Mouse (Mus musculus) embryonic facial prominence, embryonic 15.5 days (tissue): ENCODE results near the gene Dcaf7. TPM values are rescaled to one million over a fixed set of nuclear protein-coding genes. Genes with fewer than 3 reads are reported as not detected.

Experiments
- ATAC-seq: fragments of 200-750 bp; cut with Nextera tagmentation; 2 replicates; pipeline ENCODE4 v1.8.0; 2017; ENCODE audit warnings: low read depth, moderate TSS enrichment; ENCODE audit not compliant: insufficient number of reproducible peaks, low FRiP score, low TSS enrichment
- H3K27ac ChIP-seq: fragments of 300-500 bp; sonication (generic); replicated peaks from 2 replicates; pipeline ENCODE4 v1.5.1; 2015; ENCODE audit warnings: mild to moderate bottlenecking, inconsistent platforms
- H3K27me3 ChIP-seq: fragments of 300-500 bp; sonication (generic); 2 replicates; pipeline ENCODE4 v1.6.1; 2015; ENCODE audit warnings: inconsistent platforms
- H3K36me3 ChIP-seq: fragments of 300-500 bp; sonication (generic); 2 replicates; pipeline ENCODE4 v1.6.1; 2015; ENCODE audit warnings: mild to moderate bottlenecking, inconsistent platforms
- H3K4me1 ChIP-seq: fragments of 300-500 bp; sonication (generic); 2 replicates; pipeline ENCODE4 v1.6.1; 2015; ENCODE audit warnings: inconsistent platforms
- H3K4me2 ChIP-seq: fragments of 300-500 bp; sonication (generic); replicated peaks from 2 replicates; pipeline ENCODE4 v1.6.1; 2015; ENCODE audit warnings: mild to moderate bottlenecking, inconsistent platforms
- H3K4me3 ChIP-seq: fragments of 300-500 bp; sonication (generic); replicated peaks from 2 replicates; pipeline ENCODE4 v1.5.1; 2015; ENCODE audit warnings: mild to moderate bottlenecking, inconsistent platforms
- H3K9ac ChIP-seq: fragments of 300-500 bp; sonication (generic); 2 replicates; pipeline ENCODE4 v1.6.1; 2015; ENCODE audit warnings: inconsistent platforms
- H3K9me3 ChIP-seq: fragments of 300-500 bp; sonication (generic); replicated peaks from 2 replicates; pipeline ENCODE4 v1.6.1; 2016; ENCODE audit warnings: inconsistent platforms
- whole genome bisulfite sequencing: fragments of 180-500 bp; shearing (Covaris S2); methylation state at CpG from one replicate; pipeline ENCODE4 v1.1.7; 2015; 5-methylcytosine and 5-hydroxymethylcytosine counted together
- polyA plus RNA-seq: library from polyadenylated mRNA; unstranded; fragments of >200 nt; fragmentation: Nextera tagmentation; extraction: Ambion mirVana; gene quantifications from 2 replicates; pipeline ENCODE4 v1.2.1, GENCODE M21; 2015

The Dcaf7 gene
- polyA plus RNA-seq, 1 experiment from 2014 or later = 64.3 TPM

GRCm38 (mm10) chr11:106045256-106045655, 8.6 kb downstream of the Dcaf7 start:
- WGBS = 86% methylated on average over 1 of the region's 1 CpGs
- no peaks in the 10 kb centered on the region for H3K9me3 ChIP-seq
- H3K9ac ChIP-seq = no peak overlapping the region
- H3K36me3 ChIP-seq = peaks cover 33% of the 10 kb centered on the region
- no peak for ATAC-seq
- no peak overlapping the region for H3K4me2 ChIP-seq
- H3K4me1 ChIP-seq = no peaks in the 10 kb centered on the region
- H3K27me3 ChIP-seq = no peaks in the 10 kb centered on the region
- no peak overlapping the region for H3K4me3 ChIP-seq
- H3K27ac ChIP-seq = no peak overlapping the region

GRCm38 (mm10) chr11:106045780-106046179, 9.1 kb downstream of the Dcaf7 start:
- no peak for ATAC-seq
- Histone ChIP-seq H3K9ac (no peak overlapping the region), H3K36me3 (peaks cover 35% of the 10 kb centered on the region), H3K4me3 (no peak overlapping the region), H3K9me3 (no peaks in the 10 kb centered on the region), H3K4me2 (no peak overlapping the region), H3K4me1 (no peaks in the 10 kb centered on the region), H3K27ac (no peak overlapping the region), H3K27me3 (no peaks in the 10 kb centered on the region)
- WGBS = 93% methylated on average over 3 of the region's 3 CpGs

- H3K27ac ChIP-seq = no peak overlapping the region
- no peaks in the 10 kb centered on the region for H3K9me3 ChIP-seq
- WGBS = 82% methylated on average over 9 of the region's 9 CpGs
- H3K36me3 ChIP-seq = peaks cover 43% of the 10 kb centered on the region
- H3K4me1 ChIP-seq = no peaks in the 10 kb centered on the region
- H3K4me3 ChIP-seq = no peak overlapping the region
- H3K4me2 ChIP-seq = no peak overlapping the region
- H3K27me3 ChIP-seq = no peaks in the 10 kb centered on the region
- no peak overlapping the region for H3K9ac ChIP-seq
- ATAC-seq = no peak
Observed at GRCm38 (mm10) chr11:106046584-106046983, 9.9 kb downstream of the Dcaf7 start.

- Histone ChIP-seq H3K27me3 (no peaks in the 10 kb centered on the region), H3K9me3 (no peaks in the 10 kb centered on the region), H3K4me1 (no peaks in the 10 kb centered on the region), H3K36me3 (peaks cover 95% of the 10 kb centered on the region), H3K27ac (no peak overlapping the region), H3K9ac (no peak overlapping the region), H3K4me3 (no peak overlapping the region), H3K4me2 (no peak overlapping the region)
- WGBS = 88% methylated on average over 2 of the region's 2 CpGs
- no peak for ATAC-seq
Observed at GRCm38 (mm10) chr11:106053921-106054320, 17.2 kb downstream of the Dcaf7 start.

- H3K4me2 ChIP-seq = no peak overlapping the region
- no peak overlapping the region for H3K4me3 ChIP-seq
- no peaks in the 10 kb centered on the region for H3K27me3 ChIP-seq
- 94% methylated on average over 8 of the region's 8 CpGs for WGBS
- H3K36me3 ChIP-seq = peaks cover 95% of the 10 kb centered on the region
- ATAC-seq = no peak
- H3K27ac ChIP-seq = no peak overlapping the region
- no peak overlapping the region for H3K9ac ChIP-seq
- no peaks in the 10 kb centered on the region for H3K9me3 ChIP-seq
- no peaks in the 10 kb centered on the region for H3K4me1 ChIP-seq
Observed at GRCm38 (mm10) chr11:106054600-106054999, 17.9 kb downstream of the Dcaf7 start.

GRCm38 (mm10) chr11:106055341-106055740, 18.7 kb downstream of the Dcaf7 start:
- Histone ChIP-seq H3K4me1 (no peaks in the 10 kb centered on the region), H3K36me3 (peaks cover 95% of the 10 kb centered on the region), H3K27me3 (no peaks in the 10 kb centered on the region), H3K9ac (no peak overlapping the region), H3K9me3 (no peaks in the 10 kb centered on the region), H3K4me2 (no peak overlapping the region), H3K4me3 (no peak overlapping the region), H3K27ac (no peak overlapping the region)
- WGBS = 89% methylated on average over 6 of the region's 6 CpGs
- ATAC-seq = no peak

GRCm38 (mm10) chr11:106056819-106057491, 20.3 kb downstream of the Dcaf7 start:
- Histone ChIP-seq H3K36me3 (peaks cover 81% of the 10 kb centered on the region), H3K4me3 (no peak overlapping the region), H3K27me3 (no peaks in the 10 kb centered on the region), H3K9ac (no peak overlapping the region), H3K9me3 (no peaks in the 10 kb centered on the region), H3K4me1 (no peaks in the 10 kb centered on the region), H3K27ac (no peak overlapping the region), H3K4me2 (no peak overlapping the region)
- no peak for ATAC-seq
- 87% methylated on average over 8 of the region's 8 CpGs for WGBS

- H3K4me3 ChIP-seq = no peak overlapping the region
- H3K36me3 ChIP-seq = peaks cover 71% of the 10 kb centered on the region
- no peak overlapping the region for H3K9ac ChIP-seq
- H3K4me1 ChIP-seq = no peaks in the 10 kb centered on the region
- no peak for ATAC-seq
- H3K27me3 ChIP-seq = no peaks in the 10 kb centered on the region
- H3K9me3 ChIP-seq = no peaks in the 10 kb centered on the region
- 68% methylated on average over 8 of the region's 8 CpGs for WGBS
- H3K27ac ChIP-seq = no peak overlapping the region
- no peak overlapping the region for H3K4me2 ChIP-seq
Observed at GRCm38 (mm10) chr11:106058020-106058419, 21.3 kb downstream of the Dcaf7 start.

GRCm38 (mm10) chr11:106060549-106060948, 23.9 kb downstream of the Dcaf7 start:
- H3K36me3 ChIP-seq = peaks cover 46% of the 10 kb centered on the region
- no peak for ATAC-seq
- no peaks in the 10 kb centered on the region for H3K9me3 ChIP-seq
- no peaks in the 10 kb centered on the region for H3K27me3 ChIP-seq
- 91% methylated on average over 1 of the region's 1 CpGs for WGBS
- no peak overlapping the region for H3K27ac ChIP-seq
- H3K4me1 ChIP-seq = no peaks in the 10 kb centered on the region
- H3K9ac ChIP-seq = no peak overlapping the region
- no peak overlapping the region for H3K4me3 ChIP-seq
- H3K4me2 ChIP-seq = no peak overlapping the region

- 47% methylated on average over 1 of the region's 1 CpGs for WGBS
- Histone ChIP-seq H3K27me3 (no peaks in the 10 kb centered on the region), H3K4me2 (no peak overlapping the region), H3K36me3 (peaks cover 38% of the 10 kb centered on the region), H3K27ac (no peak overlapping the region), H3K9me3 (no peaks in the 10 kb centered on the region), H3K4me3 (no peak overlapping the region), H3K4me1 (no peaks in the 10 kb centered on the region), H3K9ac (no peak overlapping the region)
- no peak for ATAC-seq
Observed at GRCm38 (mm10) chr11:106061311-106061710, 24.6 kb downstream of the Dcaf7 start.

- H3K4me1 ChIP-seq = 0 out of 2 replicates have a peak, but pooled peaks cover 9% of the 10 kb centered on the region
- no peak overlapping the region for H3K4me3 ChIP-seq
- 80% methylated on average over 5 of the region's 5 CpGs for WGBS
- no peak overlapping the region for H3K27ac ChIP-seq
- no peak overlapping the region for H3K4me2 ChIP-seq
- no peaks in the 10 kb centered on the region for H3K27me3 ChIP-seq
- no peaks in the 10 kb centered on the region for H3K9me3 ChIP-seq
- no peak overlapping the region for H3K9ac ChIP-seq
- no peak for ATAC-seq
- peaks cover 14% of the 10 kb centered on the region for H3K36me3 ChIP-seq
Observed at GRCm38 (mm10) chr11:106063756-106064155, 27.1 kb downstream of the Dcaf7 start.
